Mouse (Mus musculus): ENCODE measurements around the gene Pla2r1. TPM values are rescaled to one million over a fixed set of nuclear protein-coding genes. Genes with fewer than 3 reads are reported as not detected.

Pla2r1 gene
- total RNA-seq, 2 experiments from 2014 or later, result 0.16 to 0.25 TPM

GRCm38 (mm10) chr2:60409194-60409593 lies 143.9 kb downstream of the Pla2r1 start:
- DNase-seq (ENCODE audit: extremely low spot score in 1 of 2, low spot score in 1 of 2), result no peak

GRCm38 (mm10) chr2:60407387-60407786 lies 145.7 kb downstream of the Pla2r1 start:
- no peak for DNase-seq (ENCODE audit: extremely low spot score in 1 of 2, low spot score in 1 of 2)

- DNase-seq (ENCODE audit: extremely low spot score in 1 of 2, low spot score in 1 of 2), result no peak
Observed at GRCm38 (mm10) chr2:60405431-60405830, 147.7 kb downstream of the Pla2r1 start.

GRCm38 (mm10) chr2:60404763-60405162 lies 148.3 kb downstream of the Pla2r1 start:
- DNase-seq (ENCODE audit: extremely low spot score in 1 of 2, low spot score in 1 of 2), result no peak

GRCm38 (mm10) chr2:60401694-60402093 lies 151.4 kb downstream of the Pla2r1 start:
- DNase-seq (ENCODE audit: extremely low spot score in 1 of 2, low spot score in 1 of 2), result no peak

GRCm38 (mm10) chr2:60393786-60394185 lies 159.3 kb downstream of the Pla2r1 start:
- DNase-seq (ENCODE audit: extremely low spot score in 1 of 2, low spot score in 1 of 2), result no peak

GRCm38 (mm10) chr2:60392286-60392685 lies 160.8 kb downstream of the Pla2r1 start:
- no peak for DNase-seq (ENCODE audit: extremely low spot score in 1 of 2, low spot score in 1 of 2)

- DNase-seq (ENCODE audit: extremely low spot score in 1 of 2, low spot score in 1 of 2), result no peak
Observed at GRCm38 (mm10) chr2:60387363-60387762, 165.7 kb downstream of the Pla2r1 start.

GRCm38 (mm10) chr2:60386835-60387234 lies 166.3 kb downstream of the Pla2r1 start:
- no peak for DNase-seq (ENCODE audit: extremely low spot score in 1 of 2, low spot score in 1 of 2)

GRCm38 (mm10) chr2:60384763-60385085 lies 168.4 kb downstream of the Pla2r1 start:
- DNase-seq (ENCODE audit: extremely low spot score in 1 of 2, low spot score in 1 of 2), result no peak

- DNase-seq (ENCODE audit: extremely low spot score in 1 of 2, low spot score in 1 of 2), result no peak
Observed at GRCm38 (mm10) chr2:60384083-60384762, 168.9 kb downstream of the Pla2r1 start.

- DNase-seq (ENCODE audit: extremely low spot score in 1 of 2, low spot score in 1 of 2), result peak; percentile 17 to 34
Observed at GRCm38 (mm10) chr2:60382858-60383669, 170.0 kb downstream of the Pla2r1 start, which contains the start of gene Ly75. Gene Ly75 (minus strand): TSS chr2:60383303.

- no peak for DNase-seq (ENCODE audit: extremely low spot score in 1 of 2, low spot score in 1 of 2)
Observed at GRCm38 (mm10) chr2:60382346-60382745, 170.8 kb downstream of the Pla2r1 start.

- no peak for DNase-seq (ENCODE audit: extremely low spot score in 1 of 2, low spot score in 1 of 2)
Observed at GRCm38 (mm10) chr2:60377260-60377659, 175.8 kb downstream of the Pla2r1 start.

- DNase-seq (ENCODE audit: extremely low spot score in 1 of 2, low spot score in 1 of 2), result no peak
Observed at GRCm38 (mm10) chr2:60375608-60376107, 177.4 kb downstream of the Pla2r1 start.

GRCm38 (mm10) chr2:60375126-60375525 lies 178.0 kb downstream of the Pla2r1 start:
- no peak for DNase-seq (ENCODE audit: extremely low spot score in 1 of 2, low spot score in 1 of 2)

GRCm38 (mm10) chr2:60370188-60370587 lies 182.9 kb downstream of the Pla2r1 start:
- DNase-seq (ENCODE audit: extremely low spot score in 1 of 2, low spot score in 1 of 2), result no peak

- no peak for DNase-seq (ENCODE audit: extremely low spot score in 1 of 2, low spot score in 1 of 2)
Observed at GRCm38 (mm10) chr2:60369454-60369853, 183.7 kb downstream of the Pla2r1 start.

- DNase-seq (ENCODE audit: extremely low spot score in 1 of 2, low spot score in 1 of 2), result no peak
Observed at GRCm38 (mm10) chr2:60367871-60368270, 185.2 kb downstream of the Pla2r1 start.
